Mouse (Mus musculus): ENCODE data around the gene Stk38l.

Stk38l gene

GRCm38 (mm10) chr6:146724581-146725383 is at the start of gene Stk38l:
TSS of gene Stk38l (plus strand) at chr6:146724995.
- in situ Hi-C loops (cut with MboI; ENCODE audit: low sequenced_read_pairs), result loop anchor here (10.0 kb wide), 1 partner anchor 50 kb away; no protein-coding TSS in a partner anchor

DNA sequence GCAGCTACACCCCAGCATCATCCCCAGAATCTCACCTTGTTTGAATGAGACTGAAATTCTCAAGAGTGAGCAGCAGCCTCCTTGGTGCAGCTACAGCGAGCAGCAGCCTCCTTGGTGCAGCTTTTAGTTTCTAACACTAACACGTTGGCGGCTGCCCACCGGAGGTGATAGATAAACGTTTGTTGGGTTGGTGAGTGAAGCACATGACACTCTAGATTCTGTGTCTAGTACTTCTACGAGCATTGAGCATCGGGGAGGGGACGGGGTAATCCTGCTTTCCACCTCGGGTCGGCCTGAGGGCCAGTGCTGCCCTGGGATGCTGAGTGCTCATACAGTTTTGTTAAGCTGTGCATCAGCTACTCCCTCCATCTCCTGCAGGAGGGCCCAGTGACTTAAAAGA is 47.9 kb upstream of the Stk38l start:
- in situ Hi-C loops (cut with MboI; ENCODE audit: low sequenced_read_pairs), result loop anchor here (10.0 kb wide), 1 partner anchor 48 kb away; the partner anchor contains the start of gene Stk38l

DNA sequence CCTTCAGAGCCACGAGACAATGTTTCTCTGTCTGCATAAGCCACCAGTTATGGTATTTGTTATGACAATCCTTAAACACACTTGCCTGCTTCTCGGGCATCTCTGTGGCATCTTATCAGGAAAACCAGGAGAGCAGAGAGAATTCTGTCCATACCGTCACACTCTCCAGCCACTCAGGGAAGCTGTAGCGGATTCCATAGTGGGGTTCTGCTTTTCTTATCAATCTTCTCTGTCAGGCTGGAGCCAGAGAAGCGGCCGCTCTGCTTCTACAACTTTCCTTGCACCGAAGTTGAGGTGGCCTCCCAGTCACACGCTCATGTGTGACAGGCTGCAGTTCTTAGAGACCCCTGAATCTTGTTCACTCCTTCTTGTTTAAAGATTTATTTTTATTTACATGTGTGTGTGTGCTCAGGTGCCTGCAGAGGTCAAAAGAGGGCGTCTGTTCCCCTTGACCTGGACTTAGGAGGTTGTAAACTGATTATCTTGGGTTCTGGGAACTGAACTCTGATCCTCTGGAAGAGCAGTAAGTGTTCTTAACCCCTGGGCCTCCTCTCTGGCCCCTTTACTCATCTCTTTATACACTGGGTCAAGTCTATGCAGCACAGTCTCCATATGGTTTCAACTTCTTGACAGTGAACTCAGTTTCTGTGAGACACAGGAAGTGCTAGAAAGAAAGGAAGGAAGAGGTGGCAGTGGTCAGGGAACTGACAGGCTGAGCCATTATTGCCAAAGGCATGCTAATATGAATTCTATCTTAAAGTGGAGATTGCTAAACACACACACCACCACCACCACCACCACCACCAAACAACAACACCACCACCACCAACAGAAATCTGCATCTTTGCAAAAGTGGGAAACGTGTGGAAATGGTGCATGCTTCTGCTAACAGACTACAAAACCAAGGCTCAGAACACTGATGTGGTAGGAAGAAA is 46.4 kb upstream of the Stk38l start:
- in situ Hi-C loops (cut with MboI; ENCODE audit: low sequenced_read_pairs), result loop anchor here (10.0 kb wide), 1 partner anchor 46 kb away; the partner anchor contains the start of gene Stk38l

DNA sequence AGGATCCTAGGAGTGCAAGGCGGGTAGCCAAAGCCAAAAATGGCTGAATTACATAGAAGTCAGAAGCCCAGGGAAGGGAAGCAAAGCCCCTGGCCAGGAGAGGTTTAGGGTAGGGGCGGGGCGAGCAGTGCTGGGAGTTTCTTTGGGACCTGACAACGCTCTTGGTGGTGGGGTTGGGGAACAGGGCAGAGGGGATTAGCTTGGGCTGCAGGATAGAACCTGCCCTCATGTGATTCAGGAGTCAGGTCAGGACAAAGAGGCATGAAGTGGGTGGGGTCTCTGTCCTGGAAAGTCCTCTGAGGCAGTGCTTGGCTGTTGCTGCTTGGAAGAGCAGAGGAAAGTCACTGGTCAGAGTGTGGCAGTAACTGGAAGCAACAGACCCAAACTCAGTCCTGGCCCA is 40.9 kb upstream of the Stk38l start:
- in situ Hi-C loops (cut with MboI; ENCODE audit: low sequenced_read_pairs), result no loop called here

GRCm38 (mm10) chr6:146685781-146686308 is 39.0 kb upstream of the Stk38l start:
- in situ Hi-C loops (cut with MboI; ENCODE audit: low sequenced_read_pairs), result no loop called here

GRCm38 (mm10) chr6:146686463-146687196 is 38.2 kb upstream of the Stk38l start:
- in situ Hi-C loops (cut with MboI; ENCODE audit: low sequenced_read_pairs), result no loop called here

GRCm38 (mm10) chr6:146688010-146688409 is 36.8 kb upstream of the Stk38l start:
- in situ Hi-C loops (cut with MboI; ENCODE audit: low sequenced_read_pairs), result no loop called here

DNA sequence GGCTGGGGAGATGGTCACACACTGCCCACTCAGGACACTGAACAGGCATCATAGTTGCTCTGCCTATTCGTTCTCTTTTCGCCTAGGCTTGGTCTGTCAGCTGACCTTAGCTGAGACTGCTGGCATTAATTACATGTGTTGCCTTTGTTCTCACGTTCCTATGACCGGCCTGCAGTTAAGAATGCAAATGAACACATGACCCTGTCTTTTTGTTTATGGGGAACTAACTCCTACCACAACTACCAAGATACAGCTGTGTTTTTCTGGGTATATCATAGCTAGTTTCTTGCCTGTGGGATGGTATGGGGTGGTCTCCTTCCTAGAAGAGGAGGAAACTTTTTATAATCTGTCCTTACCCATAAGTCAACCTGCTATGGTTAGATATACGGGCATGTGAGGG is 35.9 kb upstream of the Stk38l start:
- in situ Hi-C loops (cut with MboI; ENCODE audit: low sequenced_read_pairs), result no loop called here

- in situ Hi-C loops (cut with MboI; ENCODE audit: low sequenced_read_pairs), result no loop called here
Observed at GRCm38 (mm10) chr6:146697767-146698166, 27.0 kb upstream of the Stk38l start.

- in situ Hi-C loops (cut with MboI; ENCODE audit: low sequenced_read_pairs), result no loop called here
Observed at GRCm38 (mm10) chr6:146698376-146698775, 26.4 kb upstream of the Stk38l start.

DNA sequence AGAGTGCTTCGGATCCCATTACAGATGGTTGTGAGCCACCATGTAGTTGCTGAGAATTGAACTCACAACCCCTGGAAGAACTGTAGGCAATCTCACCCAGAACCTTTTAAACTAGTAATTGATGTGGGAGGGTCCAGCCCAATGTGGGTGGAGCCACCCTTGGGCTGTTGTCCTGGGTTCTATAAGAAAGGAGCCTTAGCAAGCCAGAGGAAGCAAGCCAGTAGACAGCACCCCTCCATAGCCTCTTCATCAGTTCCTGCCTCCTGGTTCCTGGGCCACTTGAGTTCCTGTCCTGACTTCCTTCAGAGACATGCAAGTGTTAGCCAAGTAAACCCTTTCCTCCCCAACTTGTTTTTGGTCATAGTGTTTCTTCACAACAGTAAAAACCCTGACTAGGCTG is 24.3 kb upstream of the Stk38l start:
- in situ Hi-C loops (cut with MboI; ENCODE audit: low sequenced_read_pairs), result no loop called here

DNA sequence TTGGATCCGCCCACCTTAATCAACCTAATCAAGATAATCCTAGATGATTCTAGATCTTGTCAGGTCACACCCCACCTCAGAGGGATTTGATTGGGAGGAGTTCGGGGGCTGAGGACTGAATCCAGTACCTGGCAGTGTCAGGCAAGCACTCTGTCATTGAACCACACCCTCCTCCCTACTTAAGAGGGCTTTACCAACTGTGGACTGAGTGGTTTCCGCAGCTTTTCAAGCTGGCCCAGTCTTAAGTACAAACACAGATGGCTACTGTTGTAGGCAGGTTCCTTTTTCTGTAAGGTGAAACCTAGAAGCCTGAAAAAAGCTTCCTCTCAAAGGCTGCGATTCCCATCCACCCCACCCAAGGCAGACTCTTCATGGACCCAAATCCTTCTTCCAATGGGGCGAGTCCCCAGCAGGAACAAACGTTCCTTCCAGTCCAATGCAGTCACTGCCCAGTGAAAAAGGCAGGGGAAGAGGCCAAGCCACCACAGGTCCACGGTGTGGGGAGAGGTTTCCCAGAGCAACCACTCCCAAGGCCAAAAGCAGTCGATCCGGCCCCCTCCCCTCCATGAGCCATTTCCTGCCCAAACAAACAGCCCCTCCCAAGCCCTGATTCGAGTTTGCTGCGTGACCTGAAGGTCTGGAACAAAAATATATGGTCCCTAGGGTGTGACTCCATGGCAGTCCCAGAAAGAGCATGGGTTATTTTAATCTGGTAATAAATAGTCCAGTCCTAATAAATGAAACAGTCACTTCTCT is 22.5 kb upstream of the Stk38l start:
- in situ Hi-C loops (cut with MboI; ENCODE audit: low sequenced_read_pairs), result no loop called here

- in situ Hi-C loops (cut with MboI; ENCODE audit: low sequenced_read_pairs), result no loop called here
Observed at GRCm38 (mm10) chr6:146703351-146703750, 21.4 kb upstream of the Stk38l start.

DNA sequence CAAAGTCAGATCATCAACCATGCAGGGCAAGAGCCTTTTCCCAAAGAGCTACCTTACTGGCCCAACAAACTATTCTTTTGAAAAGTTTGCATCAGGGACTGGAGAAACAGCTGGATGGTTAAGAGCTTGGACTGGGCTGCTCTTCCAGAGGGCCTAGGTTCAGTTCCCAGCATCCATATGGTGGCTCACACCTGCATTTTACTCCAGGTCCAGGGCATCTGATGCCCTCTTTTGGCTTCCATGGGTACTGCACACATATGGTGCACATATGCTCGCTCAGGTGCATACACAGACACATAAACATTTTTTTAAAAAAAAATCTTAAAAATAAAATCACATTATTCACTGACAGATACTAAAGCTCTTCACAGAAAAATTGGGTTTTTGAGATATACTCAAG is 19.2 kb upstream of the Stk38l start:
- in situ Hi-C loops (cut with MboI; ENCODE audit: low sequenced_read_pairs), result no loop called here

- in situ Hi-C loops (cut with MboI; ENCODE audit: low sequenced_read_pairs), result loop anchor here (10.0 kb wide), 1 partner anchor 45 kb away; no protein-coding TSS in a partner anchor
Observed at GRCm38 (mm10) chr6:146719606-146720005, 5.2 kb upstream of the Stk38l start.

DNA sequence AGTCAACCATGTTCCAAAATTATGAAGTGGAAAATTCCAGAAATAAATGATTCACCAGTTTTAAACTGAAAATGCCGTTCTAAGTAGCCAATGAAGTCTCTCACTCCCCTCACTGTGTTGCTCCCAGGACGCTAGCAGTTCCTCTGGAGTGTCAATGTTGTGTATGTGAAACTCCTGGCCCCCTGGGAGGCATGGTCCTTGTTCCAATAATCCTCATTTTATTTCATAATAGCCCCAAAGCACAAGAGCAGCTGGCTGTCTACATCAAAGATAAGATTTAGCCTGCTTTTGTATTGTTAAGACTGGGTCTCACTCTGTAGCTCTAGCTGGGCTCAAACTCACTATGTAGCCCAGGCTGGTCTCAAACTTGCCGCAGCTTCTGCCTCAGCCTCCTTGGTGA is 990 bp upstream of the Stk38l start:
- in situ Hi-C loops (cut with MboI; ENCODE audit: low sequenced_read_pairs), result loop anchor here (10.0 kb wide), 1 partner anchor 49 kb away; no protein-coding TSS in a partner anchor

DNA sequence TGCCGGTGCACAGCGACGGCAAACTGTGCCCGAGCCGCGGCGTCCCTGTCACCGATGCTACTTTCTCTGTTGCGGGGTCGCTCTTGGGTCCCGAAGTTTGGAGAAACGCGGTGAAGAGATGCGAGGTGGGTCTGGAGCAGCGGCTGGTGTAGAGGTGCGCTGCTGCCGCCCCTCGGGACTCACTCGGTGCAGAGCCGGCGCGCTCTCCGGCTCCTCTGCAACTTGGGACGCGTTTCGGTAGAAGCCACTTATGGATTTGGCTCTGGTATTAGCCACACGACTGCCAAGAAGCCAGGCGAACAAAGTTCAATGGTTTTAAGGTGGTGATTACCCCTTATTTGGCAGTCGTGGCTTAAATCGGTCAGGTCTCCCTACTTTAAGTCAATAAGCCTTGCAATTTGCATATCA is 593 bp downstream of the Stk38l start:
- in situ Hi-C loops (cut with MboI; ENCODE audit: low sequenced_read_pairs), result loop anchor here (10.0 kb wide), 1 partner anchor 51 kb away; no protein-coding TSS in a partner anchor

DNA sequence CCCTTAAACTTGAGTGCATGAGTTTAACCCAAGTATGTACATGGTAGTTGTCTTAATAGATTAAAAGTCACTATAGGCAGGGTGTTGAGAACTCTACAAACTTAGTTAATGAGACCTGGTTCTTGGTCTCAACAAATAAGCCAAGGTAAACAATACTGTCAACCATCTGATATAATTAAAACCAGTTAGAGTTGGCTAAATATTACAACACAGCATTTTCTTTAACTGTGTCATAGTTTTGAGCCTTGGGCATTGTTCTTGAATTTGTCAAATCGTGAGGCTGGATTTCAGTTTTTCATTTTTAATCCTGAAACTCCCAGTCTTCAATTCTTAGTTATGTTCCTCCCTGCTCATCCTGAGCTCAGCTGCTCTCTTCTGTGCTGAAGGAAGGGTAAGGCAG is 6.2 kb downstream of the Stk38l start:
- in situ Hi-C loops (cut with MboI; ENCODE audit: low sequenced_read_pairs), result no loop called here

- in situ Hi-C loops (cut with MboI; ENCODE audit: low sequenced_read_pairs), result no loop called here
Observed at GRCm38 (mm10) chr6:146731692-146732091, 6.9 kb downstream of the Stk38l start.

- in situ Hi-C loops (cut with MboI; ENCODE audit: low sequenced_read_pairs), result no loop called here
Observed at GRCm38 (mm10) chr6:146732232-146732631, 7.4 kb downstream of the Stk38l start.
